Mouse (Mus musculus) adrenal gland, adult 18-20 months (tissue): Measurements from ENCODE around the gene Ankrd60. TPM values are rescaled to one million over a fixed set of nuclear protein-coding genes. Genes with fewer than 3 reads are reported as not detected.

ENCODE experiments used
- DNase-seq, 2 experiments: peaks; one replicate each; pipeline ENCODE4 v3.0.0; 2021 to 2022; ENCODE audit warnings: low spot score in 2 of 2
- total RNA-seq, 2 experiments: library from RNA; stranded (reverse); gene quantifications; 1 replicate in 1 of 2; 2 replicates in 1 of 2; pipeline ENCODE4 v1.2.3; 2021

Ankrd60 gene
- total RNA-seq, 2 experiments from 2014 or later: not detected

- DNase-seq: peak in 1 of 2 experiments; percentile 30
Measured at GRCm38 (mm10) chr2:173585387-173586117, 7.4 kb upstream of the Ankrd60 start.

GRCm38 (mm10) chr2:173584361-173584760 lies 6.2 kb upstream of the Ankrd60 start:
- no peak for DNase-seq

- DNase-seq: peak in 1 of 2 experiments; percentile 23
Measured at GRCm38 (mm10) chr2:173583455-173583854, 5.3 kb upstream of the Ankrd60 start.

- no peak for DNase-seq
Measured at GRCm38 (mm10) chr2:173582903-173583302, 4.7 kb upstream of the Ankrd60 start.

- DNase-seq: no peak
Measured at GRCm38 (mm10) chr2:173581096-173581495, 2.9 kb upstream of the Ankrd60 start.

- no peak for DNase-seq
Measured at GRCm38 (mm10) chr2:173578595-173578994, 430 bp upstream of the Ankrd60 start.

GRCm38 (mm10) chr2:173564179-173564578 lies 14.0 kb downstream of the Ankrd60 start:
- DNase-seq: no peak

GRCm38 (mm10) chr2:173563336-173563735 lies 14.8 kb downstream of the Ankrd60 start:
- DNase-seq: no peak

GRCm38 (mm10) chr2:173561851-173562442 lies 16.2 kb downstream of the Ankrd60 start:
- peak; percentile 57 to 62 for DNase-seq

GRCm38 (mm10) chr2:173558754-173559396 lies 19.3 kb downstream of the Ankrd60 start:
- DNase-seq: no peak

- DNase-seq: no peak
Measured at GRCm38 (mm10) chr2:173553863-173554262, 24.3 kb downstream of the Ankrd60 start.

GRCm38 (mm10) chr2:173550681-173551080 lies 27.5 kb downstream of the Ankrd60 start:
- DNase-seq: no peak

- DNase-seq: no peak
Measured at GRCm38 (mm10) chr2:173549236-173549635, 28.9 kb downstream of the Ankrd60 start.

GRCm38 (mm10) chr2:173545992-173546703 lies 32.0 kb downstream of the Ankrd60 start:
- peak; percentile 81 to 82 for DNase-seq

GRCm38 (mm10) chr2:173542716-173543115 lies 35.4 kb downstream of the Ankrd60 start:
- DNase-seq: no peak

GRCm38 (mm10) chr2:173541748-173542147 lies 36.4 kb downstream of the Ankrd60 start:
- no peak for DNase-seq

GRCm38 (mm10) chr2:173539781-173540180 lies 38.4 kb downstream of the Ankrd60 start:
- no peak for DNase-seq

- DNase-seq: no peak
Measured at GRCm38 (mm10) chr2:173535886-173536285, 42.3 kb downstream of the Ankrd60 start.

- no peak for DNase-seq
Measured at GRCm38 (mm10) chr2:173535390-173535789, 42.8 kb downstream of the Ankrd60 start.

GRCm38 (mm10) chr2:173534581-173534980 lies 43.6 kb downstream of the Ankrd60 start:
- no peak for DNase-seq

GRCm38 (mm10) chr2:173532711-173533462 lies 45.3 kb downstream of the Ankrd60 start:
- no peak for DNase-seq
